7 mouse cellular contexts compared by ENCODE assay signal in genomic region chrX:41920574-41920973, GRCm38 (mm10). TPM values are rescaled to one million over a fixed set of nuclear protein-coding genes. Genes with fewer than 3 reads are reported as not detected.
DNase-seq lines count a peak whose midpoint lies in the region; ATAC-seq and TF ChIP-seq lines count a peak whose summit lies in the region.

Gene Thoc2 (minus strand): TSS chrX:41920674.

- peaks cover 8% of the 10 kb centered on the region; the same call in 1 of the 2 replicates for H3K27me3 ChIP-seq in G1E (ENCODE audit: insufficient read depth, low read length)
- no peaks in the 10 kb centered on the region for H3K27me3 ChIP-seq in hindbrain, postnatal 0 days (ENCODE audit: insufficient read depth, low read length)

- H3K36me3 ChIP-seq in G1E (replicated peaks) = no peaks in the 10 kb centered on the region
- H3K36me3 ChIP-seq in hindbrain, postnatal 0 days (ENCODE audit: insufficient read depth, low read length) = no peaks in the 10 kb centered on the region

- no peak within 1 kb of the TSS for H3K27ac ChIP-seq in hindbrain, postnatal 0 days

- H3K9ac ChIP-seq in hindbrain, postnatal 0 days (replicated peaks; ENCODE audit: low read length) = no peak within 1 kb of the TSS

- no peak for DNase-seq in G1E (ENCODE audit: low spot score)
- DNase-seq in adrenal gland, postnatal 10 days = peak; percentile 11
- DNase-seq in gastrocnemius, adult 8-10 months (ENCODE audit: low spot score in 2 of 2) = no peak
- DNase-seq in hindbrain, postnatal 0 days (ENCODE audit: low spot score) = no peak
- no peak for DNase-seq in retina, postnatal 1 day
- DNase-seq in frontal cortex, postnatal 36 days (ENCODE audit: low spot score in 2 of 2) = no peak

- no peak for ATAC-seq in G1E (ENCODE audit: extremely low read depth, insufficient number of reproducible peaks, low FRiP score, poor library complexity, severe bottlenecking)
- no peak for ATAC-seq in hindbrain, postnatal 0 days
- no peak for ATAC-seq in megakaryocyte progenitor cell, adult 5-6 weeks (replicated peaks; ENCODE audit: poor library complexity)

- no peaks in the 10 kb centered on the region for H3K9me3 ChIP-seq in G1E (replicated peaks)
- H3K9me3 ChIP-seq in hindbrain, postnatal 0 days (ENCODE audit: low read length) = no peaks in the 10 kb centered on the region

- WGBS in hindbrain, postnatal 0 days = 90% methylated on average over 1 of the region's 1 CpGs

- H3K4me3 ChIP-seq in G1E (ENCODE audit: low read depth, low read length) = no peak within 1 kb of the TSS
- H3K4me3 ChIP-seq in hindbrain, postnatal 0 days (ENCODE audit: low read length) = no peak within 1 kb of the TSS

- H3K4me2 ChIP-seq in hindbrain, postnatal 0 days (ENCODE audit: low read depth, low read length) = no peak within 1 kb of the TSS

- TF ChIP-seq CTCF in G1E (IDR thresholded peaks at IDR 0.05; ENCODE audit: low read depth, low read length) = no peak
- TF ChIP-seq CTCF in hindbrain, postnatal 0 days (IDR thresholded peaks at IDR 0.05; ENCODE audit: low read depth) = no peak

- no peaks in the 10 kb centered on the region for H3K4me1 ChIP-seq in G1E (ENCODE audit: insufficient read depth, low read depth, low read length)
- no peaks in the 10 kb centered on the region for H3K4me1 ChIP-seq in hindbrain, postnatal 0 days (ENCODE audit: insufficient read depth, low read length)

RNA-seq across cellular contexts. Expression of gene Thoc2, which starts in this region (rescaled TPM):
- total RNA-seq in G1E (2014; fragmentation: Nextera tagmentation) = 249 and 255 TPM in 2 replicates
- 108 and 136 TPM in 2 replicates for total RNA-seq in G1E (2017)
- polyA plus RNA-seq in G1E (2012) = 5.3 and 9.3 TPM in 2 replicates
- 10 to 100 TPM; 55.1 to 64.6 TPM for total RNA-seq in adrenal gland, postnatal 10 days (2021)
- total RNA-seq in gastrocnemius, adult 8-10 months (2022) = 10 to 100 TPM; 15.2 to 23.2 (median 16.8) TPM
- total RNA-seq in hindbrain, postnatal 0 days (2014; rRNA removed) = 28.3 and 34.8 TPM in 2 replicates
- 60.4 and 63.5 TPM in 2 replicates for polyA plus RNA-seq in hindbrain, postnatal 0 days (2015; fragmentation: Nextera tagmentation; extraction: Ambion mirVana)
- total RNA-seq in megakaryocyte progenitor cell, adult 5-6 weeks (2015) = 69.4 and 98.6 TPM in 2 replicates
- total RNA-seq in megakaryocyte progenitor cell, adult 5-6 weeks (2017) = 62.7 and 104 TPM in 2 replicates
